Mouse (Mus musculus): ENCODE measurements at regions not wholly inside any gene's neighbourhood (a gene's known extent, or its start where the extent isn't known, plus 50 kb on each side); places are given as distances from the start of the nearest gene placed in this dataset.

DNA sequence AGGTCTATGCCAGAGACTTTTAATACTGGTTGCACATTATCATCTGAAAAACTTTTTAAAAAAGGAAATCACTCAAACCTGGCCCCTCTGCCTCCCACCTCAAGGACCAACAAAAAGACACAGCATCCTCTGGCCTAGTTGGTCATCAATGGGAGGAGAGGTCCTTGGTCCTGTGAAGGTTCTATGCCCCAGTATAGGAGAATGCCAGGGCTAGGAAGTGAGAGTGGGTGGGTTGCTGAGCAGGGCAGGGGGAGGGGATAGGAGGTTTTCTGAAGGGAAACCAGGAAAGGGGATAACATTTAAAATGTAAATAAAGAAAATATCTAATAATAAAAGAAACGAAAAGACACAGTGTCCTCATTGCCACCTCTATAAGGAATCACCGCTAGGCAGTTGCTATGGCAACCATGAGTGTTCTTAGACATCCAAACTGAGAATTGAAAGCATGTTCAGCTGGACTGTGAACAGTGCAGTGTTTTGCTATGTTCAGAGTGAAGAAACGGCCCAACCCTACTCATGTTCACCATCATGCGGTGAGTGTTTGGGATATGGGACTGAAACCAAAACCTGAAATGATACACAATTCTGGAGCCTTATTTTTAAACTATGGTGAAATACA is 82.5 kb upstream of the 4933402D24Rik start:
- no peak for DNase-seq (ENCODE audit: low spot score)

DNA sequence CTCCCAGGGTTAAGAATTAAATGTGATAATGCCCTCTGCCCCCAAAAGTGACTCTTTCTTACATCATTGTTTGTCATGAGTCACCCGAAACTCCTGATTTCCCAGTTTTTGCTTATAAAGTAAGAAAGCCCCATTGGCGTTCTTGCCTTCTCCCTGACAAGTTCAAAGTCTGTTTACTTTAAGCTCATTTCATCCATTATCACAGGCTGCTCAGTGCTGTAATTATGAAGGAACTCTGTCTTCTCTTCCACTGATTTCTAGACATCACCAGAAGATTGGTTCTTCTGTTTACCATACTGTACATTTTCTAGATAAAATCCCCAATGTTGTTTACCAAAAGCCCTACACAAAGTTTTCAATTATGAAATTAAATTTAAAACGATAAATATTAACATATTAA is 81.2 kb upstream of the 4933402D24Rik start:
- no peak for DNase-seq (ENCODE audit: low spot score)

DNA sequence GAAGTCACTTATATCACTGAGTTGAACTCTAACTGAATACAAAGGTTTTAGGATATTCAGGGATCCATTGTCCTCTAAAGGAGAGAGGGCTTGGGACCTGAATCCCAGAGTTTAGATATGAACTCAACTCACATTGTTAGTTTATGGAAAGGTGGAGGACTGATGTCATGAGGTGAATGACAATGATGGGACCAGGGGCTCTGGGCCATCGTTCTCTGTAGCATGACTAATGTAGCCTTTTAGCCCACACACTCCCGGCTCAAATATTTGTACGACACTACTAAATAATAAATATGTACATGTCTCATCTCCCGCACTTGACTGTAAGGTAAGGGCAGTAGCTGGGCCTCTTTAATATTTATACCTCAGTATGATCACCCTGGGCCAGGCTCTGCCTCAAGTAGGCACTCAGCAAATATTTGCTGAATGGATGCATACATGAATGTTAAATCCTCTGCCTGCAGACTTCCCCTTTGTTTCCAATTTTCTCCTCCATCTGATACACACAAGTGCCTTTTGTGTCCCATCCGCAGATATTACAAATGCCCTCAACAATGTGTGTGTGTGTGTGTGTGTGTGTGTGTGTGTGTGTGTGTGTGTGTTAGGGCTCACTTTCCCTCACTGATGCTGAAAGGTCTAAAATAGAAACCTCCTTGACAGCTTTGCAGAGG is 59.2 kb upstream of the 4933402D24Rik start:
- no peak for DNase-seq (ENCODE audit: low spot score)

DNA sequence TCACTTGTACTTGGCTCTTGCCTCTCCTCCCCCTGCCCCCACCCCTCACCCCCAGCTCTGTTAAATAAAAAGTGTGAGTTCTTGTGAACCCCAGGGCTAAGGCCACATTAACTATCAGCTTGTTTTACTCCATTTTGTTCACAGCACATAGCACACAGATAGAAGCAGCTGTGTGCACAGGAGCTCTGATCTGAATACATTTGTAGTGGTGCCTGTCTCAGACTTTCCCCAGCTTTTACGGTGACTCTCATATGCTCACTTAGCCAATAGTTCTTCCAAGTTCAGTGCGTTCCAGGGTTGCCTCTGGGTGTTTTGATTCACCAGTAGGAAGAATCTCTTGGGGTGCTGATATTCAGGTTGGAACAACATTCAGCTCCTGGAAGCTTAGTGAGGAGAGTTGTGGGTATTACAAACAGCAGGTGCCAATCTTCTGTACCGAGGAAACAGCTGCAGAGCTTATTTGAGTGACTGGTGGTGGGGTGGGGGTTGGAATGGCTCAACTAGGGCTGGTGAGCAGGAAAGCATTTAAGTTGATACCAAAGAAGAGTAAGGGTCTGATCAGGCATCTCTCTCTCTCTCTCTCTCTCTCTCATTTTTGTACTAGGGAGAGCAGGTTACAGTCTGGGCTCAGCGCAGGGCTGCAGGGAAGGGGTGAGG is 51.7 kb upstream of the 4933402D24Rik start:
- DNase-seq (ENCODE audit: low spot score): no peak

DNA sequence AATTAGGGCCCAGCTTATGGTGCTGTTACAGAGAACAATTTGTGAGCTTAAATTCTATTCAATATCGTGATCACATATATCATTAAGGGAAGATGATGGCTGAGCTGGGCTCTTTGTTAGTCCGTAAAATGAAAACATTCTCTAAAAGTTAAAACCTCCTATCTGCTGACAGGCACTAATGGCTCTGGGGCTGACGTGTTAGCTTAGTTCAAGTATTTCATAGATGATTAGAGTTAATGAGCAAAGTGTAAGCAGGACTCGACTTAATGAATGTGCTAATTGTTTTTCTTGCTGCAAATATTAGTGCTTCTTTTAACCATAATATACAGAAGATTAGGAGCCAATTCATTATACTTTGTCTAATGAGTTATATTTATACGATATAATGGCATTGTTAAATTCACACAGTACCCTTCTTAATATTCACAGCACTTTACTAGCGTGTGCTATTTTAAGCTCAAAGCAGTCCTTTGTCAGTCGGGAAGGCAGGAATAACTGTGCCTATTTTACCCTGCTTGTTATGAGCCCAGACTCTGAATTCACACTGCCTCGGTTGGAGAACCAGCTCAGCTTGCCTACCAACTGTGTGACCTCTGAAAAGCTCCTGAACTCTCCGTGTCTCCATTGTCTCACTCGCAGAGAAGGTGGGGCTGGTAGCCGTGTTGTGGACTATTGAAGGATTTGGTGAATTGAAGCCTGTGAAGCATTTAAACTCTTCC is 50.6 kb upstream of the 4933402D24Rik start:
- DNase-seq (ENCODE audit: low spot score): no peak

Measured in thymus, postnatal 0 days (tissue).